Mouse (Mus musculus) hematopoietic stem cell, adult 5-6 weeks (primary cell): ENCODE data around the gene Tm6sf2. TPM values are rescaled to one million over a fixed set of nuclear protein-coding genes. Genes with fewer than 3 reads are reported as not detected.
A peak's percentile ranks its signal among the peaks of the same experiment; 100 is the strongest.

ENCODE experiments used
- ATAC-seq, 2 experiments: fragments of 125-278 bp in 1 of 2; replicated peaks in 1 of 2; 2 replicates each; pipeline ENCODE4 v1.8.0; 2016 to 2017; ENCODE audit warnings: inconsistent platforms in 2 of 2, mild to moderate bottlenecking in 2 of 2, moderate number of reproducible peaks in 2 of 2, low read depth in 1 of 2, moderate TSS enrichment in 1 of 2; ENCODE audit not compliant: low FRiP score in 2 of 2, poor library complexity in 2 of 2, severe bottlenecking in 2 of 2, insufficient read depth in 1 of 2, low TSS enrichment in 1 of 2
- total RNA-seq: library from RNA; stranded (forward); fragments of 172-1452, 232-1000 nt; gene quantifications from 2 replicates; pipeline ENCODE4 v1.2.3, GENCODE M21; 2017

Tm6sf2 gene
- total RNA-seq, 1 experiment from 2014 or later, result not detected

DNA sequence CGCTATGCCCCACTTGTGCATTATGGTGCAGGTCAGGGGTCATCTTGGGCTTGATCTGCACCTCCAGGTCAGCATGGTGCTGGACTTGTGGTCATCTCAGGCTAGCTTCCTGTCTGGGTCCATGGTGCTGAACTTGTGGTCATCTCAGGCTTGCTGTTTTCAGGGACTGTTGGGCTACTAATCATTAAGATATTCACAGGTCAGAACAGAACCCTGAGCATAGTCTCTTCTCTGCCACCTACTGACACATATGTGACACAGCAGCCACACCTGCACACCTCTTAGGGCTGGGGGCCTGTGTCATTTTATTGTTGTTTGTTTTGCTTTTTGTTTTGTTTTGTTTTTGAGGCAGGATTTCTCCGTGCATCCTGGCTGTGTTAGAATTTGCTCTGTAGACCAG is 50.1 kb downstream of the Tm6sf2 start:
- 0 out of 4 replicates have a peak, but pooled peaks have one; percentile 51 to 61 for ATAC-seq

DNA sequence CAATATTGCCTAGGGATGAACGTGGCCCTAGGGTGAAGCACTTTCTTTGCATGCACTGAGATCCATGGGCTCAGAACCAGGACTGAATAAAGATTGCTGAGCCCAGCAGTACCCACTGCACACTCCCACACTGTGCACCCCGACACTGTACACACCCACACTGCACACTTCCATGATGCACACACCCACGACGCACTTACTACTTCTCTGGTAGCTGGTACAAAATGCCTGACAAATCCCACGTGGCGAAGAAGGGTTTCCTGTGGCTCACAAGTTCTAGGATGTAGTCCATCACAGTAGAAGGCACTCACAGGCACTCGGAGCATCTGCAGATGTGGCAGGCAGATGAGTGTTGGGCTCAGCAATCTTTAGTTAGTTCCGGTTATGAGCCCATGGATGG is 52.3 kb downstream of the Tm6sf2 start:
- ATAC-seq, result no peak

DNA sequence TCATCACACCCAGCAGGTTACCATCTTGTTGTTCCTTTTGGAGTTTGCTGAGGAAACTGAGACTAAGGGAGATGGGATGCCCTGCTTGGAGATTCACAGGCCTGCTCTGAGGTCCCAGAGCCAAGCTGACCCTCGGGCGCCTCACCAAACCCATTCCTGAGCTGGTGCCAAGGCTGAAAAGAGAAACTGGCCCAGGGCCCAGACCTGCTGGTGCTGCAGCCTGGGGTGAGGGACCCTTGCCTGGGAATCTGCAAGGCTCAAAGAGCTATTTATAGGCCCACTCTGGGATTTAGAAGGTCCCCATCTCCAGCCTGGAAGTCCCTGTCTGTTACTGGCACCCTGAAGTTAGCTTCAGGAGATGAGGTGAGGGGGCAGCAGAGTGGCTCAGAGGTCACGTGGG is 55.7 kb downstream of the Tm6sf2 start:
- ATAC-seq, result no peak

DNA sequence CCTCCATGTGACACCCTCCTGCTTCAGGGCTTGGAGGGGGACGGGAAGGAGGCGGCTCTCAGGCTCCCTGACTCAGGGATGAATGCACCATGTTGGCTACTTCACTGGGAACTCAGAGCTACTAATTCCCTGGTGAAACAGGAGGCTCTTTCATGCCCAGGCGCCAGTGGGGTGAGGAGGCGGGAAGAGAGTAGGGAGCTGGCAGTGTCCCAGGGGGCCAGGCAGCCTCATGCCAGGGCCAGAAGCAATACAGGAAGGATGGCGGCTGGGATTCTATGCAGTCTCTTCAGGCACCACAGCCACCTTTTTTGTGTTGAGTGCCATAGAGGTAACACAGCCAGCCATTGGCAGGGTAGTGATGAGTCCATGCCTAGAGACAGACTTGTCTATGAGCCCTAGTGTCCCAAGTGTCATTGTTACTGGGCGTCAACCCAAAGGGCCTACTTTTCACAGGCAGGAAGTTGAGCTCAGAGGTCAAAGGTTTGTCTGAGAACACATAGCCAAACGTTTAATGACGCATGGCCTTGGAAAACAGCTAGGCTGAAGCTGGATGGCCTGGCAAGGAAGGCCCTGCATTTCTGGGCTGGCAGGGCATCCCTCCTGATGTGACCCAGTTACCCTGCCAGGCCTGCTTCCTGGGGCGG is 56.7 kb downstream of the Tm6sf2 start:
- no peak for ATAC-seq

Other genes with a start within 250 kb of the Tm6sf2 start
- 25.7 and 31.1 TPM in 2 replicates for gene Pbx4, start 240.4 kb upstream of the Tm6sf2 start, total RNA-seq
- 0.25 TPM in 1 of 2 replicates, not detected in the other for gene Cilp2, start 185.2 kb upstream of the Tm6sf2 start, total RNA-seq
- gene Tssk6, start 170.7 kb upstream of the Tm6sf2 start, total RNA-seq, result 2.2 TPM in 1 of 2 replicates, not detected in the other
- 90.0 and 103 TPM in 2 replicates for gene Ndufa13, start 170.4 kb upstream of the Tm6sf2 start, total RNA-seq
- gene Yjefn3, start 170.2 kb upstream of the Tm6sf2 start, total RNA-seq, result not detected in 2 replicates
- gene Gatad2a, start 76.5 kb upstream of the Tm6sf2 start, total RNA-seq, result 37.5 and 63.5 TPM in 2 replicates
- 35.5 and 45.4 TPM in 2 replicates for gene Mau2, start 30.2 kb upstream of the Tm6sf2 start, total RNA-seq
- gene Sugp1, start 30.1 kb upstream of the Tm6sf2 start, total RNA-seq, result 28.4 and 37.7 TPM in 2 replicates
- 0.31 TPM in 1 of 2 replicates, not detected in the other for gene Hapln4, start 10.5 kb downstream of the Tm6sf2 start, total RNA-seq
- not detected in 2 replicates for gene Ncan, start 47.9 kb downstream of the Tm6sf2 start, total RNA-seq
- gene Nr2c2ap, start 58.4 kb downstream of the Tm6sf2 start, total RNA-seq, result 11.4 and 13.9 TPM in 2 replicates
- 6.8 and 22.8 TPM in 2 replicates for gene Rfxank, start 66.2 kb downstream of the Tm6sf2 start, total RNA-seq
- gene Borcs8, start 66.6 kb downstream of the Tm6sf2 start, total RNA-seq, result 39.0 and 43.0 TPM in 2 replicates
- 0.25 TPM in 1 of 2 replicates, not detected in the other for gene Mef2b, start 66.8 kb downstream of the Tm6sf2 start, total RNA-seq
- gene Tmem161a, start 99.4 kb downstream of the Tm6sf2 start, total RNA-seq, result 10.8 and 17.1 TPM in 2 replicates
- gene Slc25a42, start 139.4 kb downstream of the Tm6sf2 start, total RNA-seq, result 1.9 and 4.2 TPM in 2 replicates
- 52.8 and 62.7 TPM in 2 replicates for gene Sugp2, start 161.3 kb downstream of the Tm6sf2 start, total RNA-seq
- 3.4 and 4.3 TPM in 2 replicates for gene Armc6, start 161.5 kb downstream of the Tm6sf2 start, total RNA-seq
- 21.1 and 38.2 TPM in 2 replicates for gene Homer3, start 209.9 kb downstream of the Tm6sf2 start, total RNA-seq
- gene Ddx49, start 229.6 kb downstream of the Tm6sf2 start, total RNA-seq, result 96.3 and 103 TPM in 2 replicates
- 63.0 and 75.0 TPM in 2 replicates for gene Cope, start 229.6 kb downstream of the Tm6sf2 start, total RNA-seq
- gene Cers1, start 242.9 kb downstream of the Tm6sf2 start, total RNA-seq, result 1.2 TPM in 1 of 2 replicates, not detected in the other